Mouse (Mus musculus): ENCODE measurements at regions not wholly inside any gene's neighbourhood (a gene's known extent, or its start where the extent isn't known, plus 50 kb on each side); places are given as distances from the start of the nearest gene placed in this dataset.

- no peak for ATAC-seq
- Histone ChIP-seq H3K4me3 (no peak overlapping the region), H3K9ac (no peak overlapping the region), H3K4me2 (no peak overlapping the region), H3K36me3 (ENCODE audit: poor library complexity, severe bottlenecking) (no peaks in the 10 kb centered on the region), H3K27ac (no peak overlapping the region), H3K4me1 (no peaks in the 10 kb centered on the region; the same call in 1 of the 2 replicates), H3K27me3 (no peaks in the 10 kb centered on the region), H3K9me3 (replicated peaks) (no peaks in the 10 kb centered on the region)
- 92% methylated on average over 4 of the region's 4 CpGs for WGBS
Measured at GRCm38 (mm10) chr2:133341352-133341751, 210.6 kb upstream of the Bmp2 start.

GRCm38 (mm10) chr2:133345964-133346788, 205.8 kb upstream of the Bmp2 start:
- H3K4me2 ChIP-seq, result no peak overlapping the region
- WGBS, result 34% methylated on average over 12 of the region's 12 CpGs
- H3K4me3 ChIP-seq, result no peak overlapping the region
- peaks cover 3% of the 10 kb centered on the region for H3K27me3 ChIP-seq
- ATAC-seq, result no peak
- H3K4me1 ChIP-seq, result peaks cover 13% of the 10 kb centered on the region; the same call in 1 of the 2 replicates
- H3K9me3 ChIP-seq (replicated peaks), result no peaks in the 10 kb centered on the region
- H3K36me3 ChIP-seq (ENCODE audit: poor library complexity, severe bottlenecking), result no peaks in the 10 kb centered on the region
- no peak overlapping the region for H3K9ac ChIP-seq
- H3K27ac ChIP-seq, result no peak overlapping the region

GRCm38 (mm10) chr2:133346789-133347424, 205.1 kb upstream of the Bmp2 start:
- Histone ChIP-seq H3K4me1 (peaks cover 13% of the 10 kb centered on the region; the same call in 1 of the 2 replicates), H3K4me2 (no peak overlapping the region), H3K9ac (no peak overlapping the region), H3K4me3 (no peak overlapping the region), H3K27me3 (peaks cover 3% of the 10 kb centered on the region), H3K9me3 (replicated peaks) (no peaks in the 10 kb centered on the region), H3K27ac (no peak overlapping the region), H3K36me3 (ENCODE audit: poor library complexity, severe bottlenecking) (no peaks in the 10 kb centered on the region)
- 5% methylated on average over 4 of the region's 4 CpGs for WGBS
- ATAC-seq, result peak; percentile 75

- no peak overlapping the region for H3K27ac ChIP-seq
- H3K4me1 ChIP-seq, result peaks cover 13% of the 10 kb centered on the region; the same call in 1 of the 2 replicates
- no peak overlapping the region for H3K4me2 ChIP-seq
- H3K27me3 ChIP-seq, result peaks cover 3% of the 10 kb centered on the region
- H3K9ac ChIP-seq, result no peak overlapping the region
- WGBS, result 65% methylated on average over 3 of the region's 3 CpGs
- no peak overlapping the region for H3K4me3 ChIP-seq
- ATAC-seq, result no peak
- no peaks in the 10 kb centered on the region for H3K9me3 ChIP-seq (replicated peaks)
- no peaks in the 10 kb centered on the region for H3K36me3 ChIP-seq (ENCODE audit: poor library complexity, severe bottlenecking)
Measured at GRCm38 (mm10) chr2:133351306-133351705, 200.7 kb upstream of the Bmp2 start.

- ATAC-seq, result no peak
- Histone ChIP-seq H3K9ac (no peak overlapping the region), H3K4me2 (no peak overlapping the region), H3K4me3 (no peak overlapping the region), H3K27me3 (peaks cover 3% of the 10 kb centered on the region), H3K36me3 (ENCODE audit: poor library complexity, severe bottlenecking) (no peaks in the 10 kb centered on the region), H3K27ac (no peak overlapping the region), H3K9me3 (replicated peaks) (no peaks in the 10 kb centered on the region), H3K4me1 (0 out of 2 replicates have a peak, but pooled peaks cover 4% of the 10 kb centered on the region)
- 87% methylated on average over 3 of the region's 3 CpGs for whole genome bisulfite sequencing
Measured at GRCm38 (mm10) chr2:133352800-133353199, 199.2 kb upstream of the Bmp2 start.

- H3K27me3 ChIP-seq, result no peaks in the 10 kb centered on the region
- no peak for ATAC-seq
Measured at GRCm38 (mm10) chr2:133362693-133363443, 189.1 kb upstream of the Bmp2 start.

GRCm38 (mm10) chr2:133371490-133372215, 180.3 kb upstream of the Bmp2 start:
- H3K9ac ChIP-seq, result no peak overlapping the region
- H3K4me2 ChIP-seq, result no peak overlapping the region
- H3K27me3 ChIP-seq, result no peaks in the 10 kb centered on the region
- no peaks in the 10 kb centered on the region for H3K9me3 ChIP-seq (replicated peaks)
- no peak for ATAC-seq
- H3K4me3 ChIP-seq, result no peak overlapping the region
- H3K36me3 ChIP-seq (ENCODE audit: poor library complexity, severe bottlenecking), result no peaks in the 10 kb centered on the region
- WGBS, result 83% methylated on average over 12 of the region's 12 CpGs
- no peaks in the 10 kb centered on the region for H3K4me1 ChIP-seq
- no peak overlapping the region for H3K27ac ChIP-seq

More at GRCm38 (mm10) chr2:133362693-133363443, 189.1 kb upstream of the Bmp2 start:
- H3K27ac ChIP-seq, result no peak overlapping the region
- H3K36me3 ChIP-seq (ENCODE audit: poor library complexity, severe bottlenecking), result no peaks in the 10 kb centered on the region
- H3K9ac ChIP-seq, result no peak overlapping the region
- H3K4me3 ChIP-seq, result no peak overlapping the region
- no peaks in the 10 kb centered on the region for H3K4me1 ChIP-seq
- no peaks in the 10 kb centered on the region for H3K9me3 ChIP-seq (replicated peaks)
- 49% methylated on average over 4 of the region's 4 CpGs for WGBS
- H3K4me2 ChIP-seq, result no peak overlapping the region

- WGBS, result 75% methylated on average over 4 of the region's 4 CpGs
- no peak overlapping the region for H3K27ac ChIP-seq
- H3K36me3 ChIP-seq (ENCODE audit: poor library complexity, severe bottlenecking), result no peaks in the 10 kb centered on the region
- no peak overlapping the region for H3K4me3 ChIP-seq
- ATAC-seq, result no peak
- H3K4me1 ChIP-seq, result no peaks in the 10 kb centered on the region
- no peaks in the 10 kb centered on the region for H3K27me3 ChIP-seq
- no peak overlapping the region for H3K4me2 ChIP-seq
- no peak overlapping the region for H3K9ac ChIP-seq
- H3K9me3 ChIP-seq (replicated peaks), result no peaks in the 10 kb centered on the region
Measured at GRCm38 (mm10) chr2:133373543-133373942, 178.4 kb upstream of the Bmp2 start.

- H3K27me3 ChIP-seq, result no peaks in the 10 kb centered on the region
- ATAC-seq, result no peak
- H3K4me1 ChIP-seq, result no peaks in the 10 kb centered on the region
- no peaks in the 10 kb centered on the region for H3K9me3 ChIP-seq (replicated peaks)
- H3K9ac ChIP-seq, result no peak overlapping the region
- WGBS, result 79% methylated on average over 3 of the region's 3 CpGs
- H3K36me3 ChIP-seq (ENCODE audit: poor library complexity, severe bottlenecking), result no peaks in the 10 kb centered on the region
- no peak overlapping the region for H3K4me3 ChIP-seq
- H3K4me2 ChIP-seq, result no peak overlapping the region
- H3K27ac ChIP-seq, result no peak overlapping the region
Measured at GRCm38 (mm10) chr2:133381054-133381453, 170.9 kb upstream of the Bmp2 start.

- ATAC-seq, result no peak
- Histone ChIP-seq H3K4me3 (no peak overlapping the region), H3K4me1 (no peaks in the 10 kb centered on the region), H3K27ac (no peak overlapping the region), H3K36me3 (ENCODE audit: poor library complexity, severe bottlenecking) (no peaks in the 10 kb centered on the region), H3K9ac (no peak overlapping the region), H3K27me3 (no peaks in the 10 kb centered on the region), H3K9me3 (replicated peaks) (no peaks in the 10 kb centered on the region), H3K4me2 (no peak overlapping the region)
- 86% methylated on average over 3 of the region's 3 CpGs for WGBS
Measured at GRCm38 (mm10) chr2:133383135-133383920, 168.6 kb upstream of the Bmp2 start.

- ATAC-seq, result no peak
- 82% methylated on average over 2 of the region's 2 CpGs for WGBS
- H3K4me3 ChIP-seq, result no peak overlapping the region
- no peaks in the 10 kb centered on the region for H3K4me1 ChIP-seq
- H3K27ac ChIP-seq, result no peak overlapping the region
- no peaks in the 10 kb centered on the region for H3K27me3 ChIP-seq
- H3K9me3 ChIP-seq (replicated peaks), result no peaks in the 10 kb centered on the region
- H3K4me2 ChIP-seq, result no peak overlapping the region
- H3K36me3 ChIP-seq (ENCODE audit: poor library complexity, severe bottlenecking), result no peaks in the 10 kb centered on the region
- no peak overlapping the region for H3K9ac ChIP-seq
Measured at GRCm38 (mm10) chr2:133385297-133385696, 166.7 kb upstream of the Bmp2 start.
